Mouse (Mus musculus): ENCODE data around the gene Olfr559. TPM values are rescaled to one million over a fixed set of nuclear protein-coding genes. Genes with fewer than 3 reads are reported as not detected.

The Olfr559 gene
- not detected in 2 replicates for polyA plus RNA-seq (2015; fragmentation: Nextera tagmentation; extraction: Ambion mirVana)

GRCm38 (mm10) chr7:102727391-102727790 is at the start of gene Olfr559:
Gene Olfr559 (minus strand): TSS chr7:102727491.
- H3K4me2 ChIP-seq, result no peak within 1 kb of the TSS
- H3K9ac ChIP-seq, result no peak within 1 kb of the TSS
- no peaks in the 10 kb centered on the region for H3K27me3 ChIP-seq
- H3K9me3 ChIP-seq, result no peaks in the 10 kb centered on the region
- no peak within 1 kb of the TSS for H3K27ac ChIP-seq
- H3K36me3 ChIP-seq, result no peaks in the 10 kb centered on the region
- H3K4me1 ChIP-seq (replicated peaks), result no peaks in the 10 kb centered on the region
- no peak within 1 kb of the TSS for H3K4me3 ChIP-seq
- ATAC-seq (ENCODE audit: low FRiP score), result no peak

DNA sequence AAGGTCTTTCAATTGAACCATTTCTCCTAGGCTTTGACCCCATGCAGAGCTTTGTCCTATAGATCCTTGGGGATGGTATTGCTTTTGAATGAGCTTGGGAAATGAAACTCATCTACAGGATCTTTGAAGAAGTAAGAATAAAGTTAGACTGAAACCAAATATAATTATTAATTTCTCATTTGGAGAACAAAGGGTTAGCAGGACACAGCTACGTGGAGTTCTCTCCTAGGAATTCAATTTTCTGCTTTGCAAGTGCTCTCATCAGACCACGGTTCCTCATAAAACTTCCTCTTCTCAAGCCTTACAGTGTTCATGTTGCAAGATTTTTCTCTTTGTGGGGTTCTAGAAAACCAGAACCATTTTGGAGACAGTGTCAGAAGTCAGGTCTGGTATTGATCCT is 43.6 kb upstream of the Olfr559 start, which contains the start of gene Olfr561:
Gene Olfr561 (plus strand): TSS at position 301 of the 400 bp plus-strand sequence.
- Histone ChIP-seq H3K27ac (no peak within 1 kb of the TSS), H3K4me1 (replicated peaks) (no peaks in the 10 kb centered on the region), H3K27me3 (no peaks in the 10 kb centered on the region), H3K4me2 (no peak within 1 kb of the TSS), H3K36me3 (no peaks in the 10 kb centered on the region), H3K9me3 (no peaks in the 10 kb centered on the region), H3K4me3 (no peak within 1 kb of the TSS), H3K9ac (no peak within 1 kb of the TSS)
- 83% methylated on average over 2 of the region's 2 CpGs for WGBS
- no peak for ATAC-seq (ENCODE audit: low FRiP score)

DNA sequence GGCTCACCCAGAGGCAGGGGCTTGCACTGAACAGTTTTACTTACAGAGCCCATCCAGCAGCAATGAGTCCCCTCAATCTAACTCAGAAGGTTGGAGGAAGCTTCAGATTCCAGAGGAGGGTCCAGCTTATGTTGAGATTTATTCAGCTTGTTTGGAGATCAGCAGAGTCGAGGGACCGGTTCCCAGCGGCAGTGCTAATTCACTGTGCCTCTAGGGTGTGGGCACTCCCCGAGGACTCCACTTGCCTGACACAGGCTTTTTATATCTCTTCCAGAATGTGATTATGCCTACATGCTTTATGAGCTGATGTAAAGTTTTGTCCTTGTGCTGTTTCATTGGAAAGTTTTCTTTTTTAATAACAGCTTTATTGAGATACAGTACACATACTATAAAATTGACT is 32.0 kb upstream of the Olfr559 start, which contains the start of the genes Olfr560 and Olfr78:
Gene Olfr560 (minus strand): TSS at position 101 of the 400 bp plus-strand sequence.
Gene Olfr78 (minus strand): TSS at position 206 of the 400 bp plus-strand sequence.
- Histone ChIP-seq H3K4me1 (replicated peaks) (no peaks in the 10 kb centered on the region), H3K27me3 (no peaks in the 10 kb centered on the region), H3K9ac (no peak within 1 kb of the TSS), H3K36me3 (no peaks in the 10 kb centered on the region), H3K4me2 (no peak within 1 kb of the TSS), H3K27ac (no peak within 1 kb of the TSS), H3K4me3 (no peak within 1 kb of the TSS), H3K9me3 (no peaks in the 10 kb centered on the region)
- ATAC-seq (ENCODE audit: low FRiP score), result no peak
- WGBS, result 82% methylated on average over 4 of the region's 4 CpGs

- Histone ChIP-seq H3K36me3 (no peaks in the 10 kb centered on the region), H3K4me2 (no peak overlapping the region), H3K27me3 (no peaks in the 10 kb centered on the region), H3K9me3 (no peaks in the 10 kb centered on the region), H3K4me3 (no peak overlapping the region), H3K27ac (no peak overlapping the region), H3K4me1 (replicated peaks) (no peaks in the 10 kb centered on the region), H3K9ac (no peak overlapping the region)
- ATAC-seq (ENCODE audit: low FRiP score), result no peak
- 22% methylated on average over 1 of the region's 1 CpGs for WGBS
Measured at GRCm38 (mm10) chr7:102752086-102752485, 24.8 kb upstream of the Olfr559 start.

DNA sequence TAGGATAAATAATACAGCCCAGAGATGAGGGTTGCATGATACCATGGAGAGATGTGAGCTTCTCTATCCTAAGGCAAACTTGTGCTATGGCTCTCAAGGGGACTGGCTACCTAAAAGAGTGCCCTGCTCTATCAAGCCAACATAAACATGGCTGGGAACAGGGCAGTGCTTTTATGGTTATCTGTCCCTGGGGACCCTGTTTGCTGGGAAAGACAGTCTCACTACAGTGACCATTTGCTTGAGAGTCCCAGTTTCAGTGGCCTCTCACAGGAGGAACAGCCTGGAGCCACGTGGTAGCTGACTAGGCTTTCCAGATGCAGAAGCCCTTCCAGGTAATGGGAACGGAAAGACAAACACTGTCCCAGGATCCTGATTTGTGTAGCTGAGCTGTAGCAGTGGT is 10.4 kb upstream of the Olfr559 start:
- no peak for ATAC-seq (ENCODE audit: low FRiP score)
- Histone ChIP-seq H3K4me2 (no peak overlapping the region), H3K9me3 (no peaks in the 10 kb centered on the region), H3K27ac (no peak overlapping the region), H3K4me3 (no peak overlapping the region), H3K36me3 (no peaks in the 10 kb centered on the region), H3K4me1 (replicated peaks) (no peaks in the 10 kb centered on the region), H3K9ac (no peak overlapping the region), H3K27me3 (no peaks in the 10 kb centered on the region)
- 61% methylated on average over 2 of the region's 2 CpGs for WGBS

GRCm38 (mm10) chr7:102733793-102734192 is 6.5 kb upstream of the Olfr559 start:
- H3K27me3 ChIP-seq, result no peaks in the 10 kb centered on the region
- H3K4me2 ChIP-seq, result no peak overlapping the region
- ATAC-seq (ENCODE audit: low FRiP score), result no peak
- H3K36me3 ChIP-seq, result no peaks in the 10 kb centered on the region
- H3K4me3 ChIP-seq, result no peak overlapping the region
- no peaks in the 10 kb centered on the region for H3K9me3 ChIP-seq
- H3K9ac ChIP-seq, result no peak overlapping the region
- no peak overlapping the region for H3K27ac ChIP-seq
- 50% methylated on average over 1 of the region's 1 CpGs for WGBS
- no peaks in the 10 kb centered on the region for H3K4me1 ChIP-seq (replicated peaks)

GRCm38 (mm10) chr7:102718970-102719369 is 8.3 kb downstream of the Olfr559 start, which contains the start of gene Olfr33:
Gene Olfr33 (minus strand): TSS chr7:102719070.
- H3K27me3 ChIP-seq, result no peaks in the 10 kb centered on the region
- H3K36me3 ChIP-seq, result no peaks in the 10 kb centered on the region
- no peaks in the 10 kb centered on the region for H3K9me3 ChIP-seq
- H3K27ac ChIP-seq, result no peak within 1 kb of the TSS
- no peak within 1 kb of the TSS for H3K4me3 ChIP-seq
- no peaks in the 10 kb centered on the region for H3K4me1 ChIP-seq (replicated peaks)
- no peak for ATAC-seq (ENCODE audit: low FRiP score)
- no peak within 1 kb of the TSS for H3K9ac ChIP-seq
- H3K4me2 ChIP-seq, result no peak within 1 kb of the TSS
- WGBS, result 41% methylated on average over 1 of the region's 1 CpGs

GRCm38 (mm10) chr7:102701915-102702314 is 25.4 kb downstream of the Olfr559 start, which contains the start of gene Olfr558:
Gene Olfr558 (plus strand): TSS chr7:102702215.
- Histone ChIP-seq H3K9ac (no peak within 1 kb of the TSS), H3K4me3 (no peak within 1 kb of the TSS), H3K36me3 (no peaks in the 10 kb centered on the region), H3K4me1 (replicated peaks) (no peaks in the 10 kb centered on the region), H3K27ac (no peak within 1 kb of the TSS), H3K9me3 (no peaks in the 10 kb centered on the region), H3K27me3 (no peaks in the 10 kb centered on the region), H3K4me2 (no peak within 1 kb of the TSS)
- ATAC-seq (ENCODE audit: low FRiP score), result no peak

DNA sequence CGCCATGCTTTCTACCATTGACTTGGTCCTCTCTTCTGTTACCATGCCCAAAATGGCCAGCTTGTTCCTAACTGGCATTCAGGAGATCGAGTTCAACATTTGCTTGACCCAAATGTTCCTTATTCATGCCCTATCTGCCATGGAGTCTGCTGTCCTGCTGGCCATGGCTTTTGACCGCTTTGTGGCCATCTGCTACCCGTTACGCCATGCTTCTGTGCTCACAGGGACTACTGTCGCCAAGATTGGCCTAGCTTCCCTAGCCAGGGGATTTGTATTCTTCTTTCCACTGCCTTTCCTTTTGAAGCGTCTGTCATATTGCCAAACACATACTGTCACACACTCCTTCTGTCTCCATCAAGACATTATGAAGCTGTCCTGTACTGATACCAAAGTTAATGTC is 28.8 kb downstream of the Olfr559 start:
- no peaks in the 10 kb centered on the region for H3K9me3 ChIP-seq
- no peak for ATAC-seq (ENCODE audit: low FRiP score)
- H3K4me2 ChIP-seq, result no peak overlapping the region
- H3K36me3 ChIP-seq, result no peaks in the 10 kb centered on the region
- H3K4me1 ChIP-seq (replicated peaks), result no peaks in the 10 kb centered on the region
- 92% methylated on average over 7 of the region's 7 CpGs for WGBS
- H3K9ac ChIP-seq, result no peak overlapping the region
- no peaks in the 10 kb centered on the region for H3K27me3 ChIP-seq
- no peak overlapping the region for H3K4me3 ChIP-seq
- no peak overlapping the region for H3K27ac ChIP-seq

GRCm38 (mm10) chr7:102695358-102696125 is 31.7 kb downstream of the Olfr559 start, which contains the start of gene Olfr557:
Gene Olfr557 (plus strand): TSS chr7:102695910.
- no peaks in the 10 kb centered on the region for H3K4me1 ChIP-seq (replicated peaks)
- H3K36me3 ChIP-seq, result no peaks in the 10 kb centered on the region
- H3K27me3 ChIP-seq, result no peaks in the 10 kb centered on the region
- H3K27ac ChIP-seq, result no peak within 1 kb of the TSS
- no peak within 1 kb of the TSS for H3K4me2 ChIP-seq
- ATAC-seq (ENCODE audit: low FRiP score), result no peak
- no peak within 1 kb of the TSS for H3K9ac ChIP-seq
- WGBS, result 86% methylated on average over 5 of the region's 5 CpGs
- H3K4me3 ChIP-seq, result no peak within 1 kb of the TSS
- H3K9me3 ChIP-seq, result no peaks in the 10 kb centered on the region

- Histone ChIP-seq H3K36me3 (no peaks in the 10 kb centered on the region), H3K27me3 (no peaks in the 10 kb centered on the region), H3K4me2 (peak within 1 kb of the TSS; percentile 73), H3K9ac (peak within 1 kb of the TSS; percentile 76), H3K9me3 (no peaks in the 10 kb centered on the region), H3K4me1 (replicated peaks) (0 out of 2 replicates have a peak, but pooled peaks cover 4% of the 10 kb centered on the region), H3K27ac (peak within 1 kb of the TSS; percentile 81), H3K4me3 (peak within 1 kb of the TSS; percentile 64)
- under 1% methylated on average over 40 of the region's 40 CpGs for WGBS
- peak; percentile 99 for ATAC-seq (ENCODE audit: low FRiP score)
Measured at GRCm38 (mm10) chr7:102686944-102687501, 40.3 kb downstream of the Olfr559 start, which contains the start of gene Trim68. Gene Trim68 (minus strand): TSS chr7:102687327.

- Histone ChIP-seq H3K9me3 (no peaks in the 10 kb centered on the region), H3K27me3 (no peaks in the 10 kb centered on the region), H3K4me2 (no peak overlapping the region), H3K36me3 (peaks cover 4% of the 10 kb centered on the region; the same call in 1 of the 2 replicates), H3K4me3 (no peak overlapping the region), H3K9ac (no peak overlapping the region), H3K4me1 (replicated peaks) (no peaks in the 10 kb centered on the region), H3K27ac (no peak overlapping the region)
- ATAC-seq (ENCODE audit: low FRiP score), result no peak
- 97% methylated on average over 1 of the region's 1 CpGs for WGBS
Measured at GRCm38 (mm10) chr7:102681916-102682315, 45.4 kb downstream of the Olfr559 start.
